Mouse (Mus musculus): Measurements from ENCODE around the gene Dnah14. TPM values are rescaled to one million over a fixed set of nuclear protein-coding genes. Genes with fewer than 3 reads are reported as not detected.

Gene Dnah14
- not detected for total RNA-seq (2023)

DNA sequence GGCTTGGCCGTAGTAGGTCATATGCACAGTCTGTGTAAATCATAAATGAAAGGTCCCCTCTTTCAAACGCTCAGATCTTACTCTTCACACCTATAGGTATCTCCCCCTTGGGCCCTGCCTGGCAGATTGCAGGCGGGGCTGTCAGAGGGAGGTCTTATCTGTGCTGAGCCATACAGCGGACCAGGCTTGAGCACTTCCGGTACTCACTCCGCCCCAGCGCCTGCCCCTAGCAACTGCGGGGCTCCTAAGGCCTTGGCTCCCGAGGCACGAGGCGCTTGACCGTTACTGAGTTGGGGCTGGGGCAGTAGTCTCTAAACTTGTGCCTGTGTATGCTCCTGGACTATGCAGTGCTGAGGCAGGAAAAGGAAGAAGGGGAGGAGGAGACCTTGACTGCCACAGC lies at the start of gene Dnah14:
TSS of gene Dnah14 (plus strand) at position 238 of the 400 bp plus-strand sequence.

GRCm38 (mm10) chr1:181842781-181843180 lies 266.4 kb downstream of the Dnah14 start, which contains the start of gene Lbr:
Gene Lbr, minus strand, starts transcription at chr1:181843046.

Other genes with a start within 250 kb of the Dnah14 start
- gene Cnih3, start 223.9 kb upstream of the Dnah14 start, total RNA-seq (2023), result not detected
- gene Ccdc121, start 65.1 kb upstream of the Dnah14 start, total RNA-seq (2023), result not detected